Mouse (Mus musculus): Measurements from ENCODE around the gene Golga7b.

- TF ChIP-seq CTCF (IDR thresholded peaks at IDR 0.05 in 2 of 3, conservative IDR thresholded peaks at IDR 0.05 in 1 of 3; ENCODE audit: control insufficient read depth in 1 of 3, insufficient read depth in 1 of 3, low read depth in 2 of 3, low read length in 3 of 3, poor library complexity in 1 of 3, severe bottlenecking in 1 of 3) = no peak
- peak; percentile 33 to 48; a peak in 3 of 4 replicates for TF ChIP-seq POLR2A (IDR thresholded peaks at IDR 0.05; ENCODE audit: control insufficient read depth in 1 of 2, insufficient read depth in 1 of 2, low read depth in 1 of 2, low read length in 2 of 2, poor library complexity in 1 of 2)
- no peak for TF ChIP-seq NRF1 (IDR thresholded peaks at IDR 0.05; ENCODE audit: insufficient read depth, low read depth, low read length, poor library complexity, severe bottlenecking)
- TF ChIP-seq MXI1 (IDR thresholded peaks at IDR 0.05; ENCODE audit: low read depth, low read length) = peak; percentile 93
- no peak for TF ChIP-seq ZKSCAN1 (IDR thresholded peaks at IDR 0.05; ENCODE audit: low read depth, low read length)
- TF ChIP-seq GATA1 (IDR thresholded peaks at IDR 0.05; ENCODE audit: low read depth, low read length) = no peak
- no peak for TF ChIP-seq POLR2AphosphoS2 (IDR thresholded peaks at IDR 0.05; ENCODE audit: low read length)
- TF ChIP-seq TCF12 (IDR thresholded peaks at IDR 0.05; ENCODE audit: low read depth, low read length) = no peak
These were observed 17.7 kb upstream of the Golga7b start for GRCm38 (mm10) chr19:42229499-42230287.
